Mouse (Mus musculus): ENCODE results near the gene Sh3d19. TPM values are rescaled to one million over a fixed set of nuclear protein-coding genes. Genes with fewer than 3 reads are reported as not detected.
A peak's percentile ranks its signal among the peaks of the same experiment; 100 is the strongest.

Gene Sh3d19
- polyA plus RNA-seq, 1 experiment from 2014 or later: 41.6 TPM

DNA sequence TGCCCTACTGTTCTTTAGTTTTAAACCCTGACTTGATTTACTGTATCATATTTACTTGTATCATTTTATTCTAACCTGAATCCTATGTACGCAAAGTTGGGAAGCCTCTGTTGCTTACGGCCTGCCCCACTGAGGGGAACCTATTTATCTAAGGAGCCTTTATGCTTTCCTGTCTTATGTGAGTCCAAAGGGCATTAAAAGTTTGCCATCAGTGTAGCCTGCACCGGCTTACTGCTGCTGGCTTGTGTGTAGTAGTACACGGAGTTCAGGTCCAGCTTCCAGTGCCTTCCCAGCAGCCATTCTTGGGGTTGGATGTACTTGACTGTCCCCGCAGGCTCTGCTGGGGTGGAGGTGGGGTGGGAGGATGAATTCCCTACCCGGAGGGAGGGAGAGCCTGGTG is 13.6 kb downstream of the Sh3d19 start:
- Histone ChIP-seq H3K4me3 (replicated peaks) (no peak overlapping the region), H3K36me3 (0 out of 2 replicates have a peak, but pooled peaks cover 4% of the 10 kb centered on the region), H3K4me2 (replicated peaks) (no peak overlapping the region), H3K27me3 (replicated peaks) (no peaks in the 10 kb centered on the region), H3K4me1 (replicated peaks) (0 out of 2 replicates have a peak, but pooled peaks cover 6% of the 10 kb centered on the region), H3K27ac (no peak overlapping the region), H3K9me3 (no peaks in the 10 kb centered on the region), H3K9ac (no peak overlapping the region)
- ATAC-seq: peak; percentile 69
- WGBS: 76% methylated on average over 6 of the region's 6 CpGs

DNA sequence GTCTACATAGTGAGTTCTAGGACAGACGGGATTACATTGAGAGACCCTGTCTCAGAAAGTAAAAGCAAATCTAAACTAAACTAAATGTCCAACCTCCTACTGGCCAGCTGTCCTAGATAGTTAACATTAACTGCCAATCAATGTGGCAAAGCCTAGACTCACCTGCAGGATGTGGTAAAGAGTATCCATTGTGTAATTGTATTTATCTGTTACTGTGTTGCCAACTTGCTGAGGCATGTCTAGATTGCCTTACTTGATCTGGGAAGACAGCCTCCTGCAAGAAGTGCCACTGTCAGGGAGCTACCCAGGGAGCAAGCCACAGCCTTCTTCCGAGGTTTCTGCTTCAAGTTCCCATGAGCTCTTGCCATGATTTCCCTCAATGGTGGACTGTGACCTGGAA is 16.3 kb downstream of the Sh3d19 start:
- WGBS: 91% methylated on average over 2 of the region's 2 CpGs
- Histone ChIP-seq H3K27me3 (replicated peaks) (no peaks in the 10 kb centered on the region), H3K36me3 (no peaks in the 10 kb centered on the region), H3K27ac (no peak overlapping the region), H3K9ac (no peak overlapping the region), H3K4me2 (replicated peaks) (no peak overlapping the region), H3K9me3 (no peaks in the 10 kb centered on the region), H3K4me3 (replicated peaks) (no peak overlapping the region), H3K4me1 (replicated peaks) (peaks cover 13% of the 10 kb centered on the region)
- ATAC-seq: no peak

- H3K27me3 ChIP-seq (replicated peaks): no peaks in the 10 kb centered on the region
- WGBS: 61% methylated on average over 6 of the region's 6 CpGs
- H3K4me1 ChIP-seq (replicated peaks): peaks cover 11% of the 10 kb centered on the region
- no peak overlapping the region for H3K27ac ChIP-seq
- no peaks in the 10 kb centered on the region for H3K36me3 ChIP-seq
- no peak overlapping the region for H3K4me2 ChIP-seq (replicated peaks)
- H3K9ac ChIP-seq: no peak overlapping the region
- no peak for ATAC-seq
- H3K4me3 ChIP-seq (replicated peaks): no peak overlapping the region
- no peaks in the 10 kb centered on the region for H3K9me3 ChIP-seq
Observed at GRCm38 (mm10) chr3:85991140-85991801, 20.4 kb downstream of the Sh3d19 start.

DNA sequence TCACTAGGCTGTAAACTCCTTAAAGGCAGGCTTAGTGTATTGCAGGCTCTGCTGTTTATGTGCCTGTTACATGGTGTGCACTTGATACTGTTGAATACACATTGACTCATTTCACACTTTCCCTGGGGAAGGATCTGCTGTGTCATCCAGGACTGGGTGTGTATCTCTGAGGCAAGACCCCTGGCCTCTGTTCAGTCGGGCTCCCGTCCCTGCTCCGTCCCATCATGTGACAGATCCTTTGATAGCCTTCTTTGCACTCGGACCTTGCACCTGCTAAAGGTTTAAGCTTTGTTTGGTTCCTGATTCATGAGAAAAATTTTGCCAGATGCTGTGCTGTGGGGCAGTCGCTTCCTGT is 20.9 kb downstream of the Sh3d19 start:
- no peak overlapping the region for H3K4me2 ChIP-seq (replicated peaks)
- 46% methylated on average over 5 of the region's 5 CpGs for WGBS
- no peaks in the 10 kb centered on the region for H3K9me3 ChIP-seq
- no peak overlapping the region for H3K4me3 ChIP-seq (replicated peaks)
- H3K27me3 ChIP-seq (replicated peaks): no peaks in the 10 kb centered on the region
- H3K9ac ChIP-seq: no peak overlapping the region
- no peak overlapping the region for H3K27ac ChIP-seq
- H3K4me1 ChIP-seq (replicated peaks): peaks cover 11% of the 10 kb centered on the region
- ATAC-seq: peak; percentile 88
- H3K36me3 ChIP-seq: no peaks in the 10 kb centered on the region

GRCm38 (mm10) chr3:85993744-85994143 is 22.8 kb downstream of the Sh3d19 start:
- H3K4me1 ChIP-seq (replicated peaks): peaks cover 11% of the 10 kb centered on the region
- H3K27me3 ChIP-seq (replicated peaks): no peaks in the 10 kb centered on the region
- H3K9ac ChIP-seq: no peak overlapping the region
- no peaks in the 10 kb centered on the region for H3K9me3 ChIP-seq
- H3K4me3 ChIP-seq (replicated peaks): no peak overlapping the region
- 0 out of 2 replicates have a peak, but pooled peaks have one; percentile 27 for ATAC-seq
- no peaks in the 10 kb centered on the region for H3K36me3 ChIP-seq
- H3K4me2 ChIP-seq (replicated peaks): no peak overlapping the region
- 65% methylated on average over 11 of the region's 11 CpGs for WGBS
- H3K27ac ChIP-seq: no peak overlapping the region

DNA sequence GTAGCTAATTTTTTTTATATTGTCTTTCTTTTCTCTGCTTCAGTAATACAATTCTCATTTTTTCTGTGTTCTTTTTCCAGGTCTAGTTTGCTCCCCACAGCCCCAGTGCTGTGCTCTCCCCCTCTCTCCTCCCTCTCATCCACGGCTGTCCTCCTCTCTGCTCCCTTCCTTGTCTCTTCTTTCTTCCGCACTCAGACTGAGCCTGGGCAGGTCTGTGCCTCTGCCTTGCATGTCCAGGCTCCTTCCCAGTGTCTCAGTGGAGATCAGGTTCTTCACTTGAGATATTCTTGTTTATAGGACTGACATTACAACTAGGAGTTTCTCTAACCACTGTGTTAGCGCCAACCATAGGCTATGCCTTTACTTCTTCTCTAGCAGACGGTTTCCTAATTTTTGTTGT is 23.7 kb downstream of the Sh3d19 start:
- Histone ChIP-seq H3K4me3 (replicated peaks) (no peak overlapping the region), H3K27me3 (replicated peaks) (no peaks in the 10 kb centered on the region), H3K4me1 (replicated peaks) (peaks cover 11% of the 10 kb centered on the region), H3K4me2 (replicated peaks) (no peak overlapping the region), H3K9ac (no peak overlapping the region), H3K27ac (no peak overlapping the region), H3K9me3 (no peaks in the 10 kb centered on the region), H3K36me3 (no peaks in the 10 kb centered on the region)
- WGBS: 72% methylated on average over 4 of the region's 4 CpGs
- ATAC-seq: no peak

- no peak overlapping the region for H3K4me2 ChIP-seq (replicated peaks)
- no peak for ATAC-seq
- no peak overlapping the region for H3K4me3 ChIP-seq (replicated peaks)
- H3K27ac ChIP-seq: no peak overlapping the region
- no peak overlapping the region for H3K9ac ChIP-seq
- 91% methylated on average over 3 of the region's 3 CpGs for WGBS
- H3K9me3 ChIP-seq: no peaks in the 10 kb centered on the region
- H3K27me3 ChIP-seq (replicated peaks): no peaks in the 10 kb centered on the region
- H3K36me3 ChIP-seq: no peaks in the 10 kb centered on the region
- H3K4me1 ChIP-seq (replicated peaks): no peaks in the 10 kb centered on the region
Observed at GRCm38 (mm10) chr3:86001271-86001670, 30.4 kb downstream of the Sh3d19 start.

DNA sequence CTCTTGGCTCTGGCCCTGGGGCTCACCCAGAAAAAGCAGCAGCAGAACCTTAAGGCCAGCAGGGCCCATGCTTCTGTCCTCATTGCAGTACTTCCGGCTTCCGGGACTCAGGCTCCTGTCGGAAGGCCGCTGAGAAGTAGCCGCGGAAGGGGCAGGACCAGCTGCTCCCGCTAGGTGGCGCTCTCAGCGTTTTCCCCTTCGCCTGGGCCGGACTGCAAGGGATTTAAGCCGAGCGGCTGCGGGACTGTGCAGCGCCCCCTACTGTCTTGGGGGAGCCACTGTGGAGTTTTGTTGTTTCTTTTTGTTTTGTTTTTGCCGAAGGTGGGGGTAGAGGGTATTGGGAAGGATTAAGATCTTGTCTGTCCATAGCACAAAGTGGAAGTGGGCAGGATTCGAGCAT is 31.5 kb downstream of the Sh3d19 start, which contains the start of gene Prss48:
Gene Prss48 (minus strand): TSS at position 69 of the 400 bp plus-strand sequence.
- Histone ChIP-seq H3K36me3 (no peaks in the 10 kb centered on the region), H3K4me2 (replicated peaks) (no peak within 1 kb of the TSS), H3K9me3 (no peaks in the 10 kb centered on the region), H3K27ac (no peak within 1 kb of the TSS), H3K4me3 (replicated peaks) (no peak within 1 kb of the TSS), H3K9ac (no peak within 1 kb of the TSS), H3K4me1 (replicated peaks) (no peaks in the 10 kb centered on the region), H3K27me3 (replicated peaks) (no peaks in the 10 kb centered on the region)
- WGBS: 75% methylated on average over 17 of the region's 17 CpGs
- ATAC-seq: no peak

DNA sequence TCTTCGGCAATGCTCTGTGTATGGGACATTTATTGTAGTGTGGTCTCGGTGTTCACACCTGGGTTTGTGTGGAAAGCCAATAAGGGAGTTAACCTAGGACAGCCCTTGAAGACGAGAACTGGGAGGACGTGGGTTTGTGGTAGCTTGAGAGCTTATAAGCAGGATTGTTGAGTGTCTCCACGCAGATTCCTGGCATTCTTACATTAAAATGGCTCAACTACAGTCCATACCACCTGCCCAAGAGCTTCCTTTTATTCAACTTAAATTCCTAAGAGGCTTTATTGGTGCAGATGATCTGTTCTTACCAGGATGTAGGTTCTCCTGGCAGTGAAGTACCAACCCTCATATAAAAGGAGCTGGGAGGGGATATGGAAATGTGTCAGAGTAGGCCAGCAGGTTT is 32.0 kb downstream of the Sh3d19 start:
- H3K27me3 ChIP-seq (replicated peaks): no peaks in the 10 kb centered on the region
- ATAC-seq: no peak
- no peak overlapping the region for H3K9ac ChIP-seq
- H3K36me3 ChIP-seq: no peaks in the 10 kb centered on the region; the same call in 1 of the 2 replicates
- 80% methylated on average over 5 of the region's 5 CpGs for WGBS
- H3K4me2 ChIP-seq (replicated peaks): no peak overlapping the region
- no peaks in the 10 kb centered on the region for H3K9me3 ChIP-seq
- H3K27ac ChIP-seq: no peak overlapping the region
- H3K4me3 ChIP-seq (replicated peaks): no peak overlapping the region
- no peaks in the 10 kb centered on the region for H3K4me1 ChIP-seq (replicated peaks)

DNA sequence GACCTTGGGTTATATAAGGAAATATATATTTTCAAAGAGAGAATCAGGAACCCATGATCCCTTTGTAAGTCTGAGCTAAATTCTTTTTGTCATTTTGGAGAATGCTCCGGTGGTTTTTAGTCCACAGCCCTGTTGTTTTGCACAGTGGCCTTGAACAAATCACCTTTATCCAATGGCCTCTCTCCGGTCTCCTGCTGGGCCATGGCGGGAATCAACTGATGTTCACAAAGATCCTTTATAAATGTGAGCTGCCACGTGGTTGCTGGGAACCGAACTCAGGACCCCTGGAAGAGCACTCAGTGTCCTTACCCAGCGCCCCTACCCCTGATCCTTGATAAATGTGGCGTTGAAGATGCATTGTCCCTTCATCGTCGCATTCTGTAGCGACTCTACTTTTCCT is 33.8 kb downstream of the Sh3d19 start:
- Histone ChIP-seq H3K4me1 (replicated peaks) (no peaks in the 10 kb centered on the region), H3K27me3 (replicated peaks) (no peaks in the 10 kb centered on the region), H3K9me3 (no peaks in the 10 kb centered on the region), H3K27ac (no peak overlapping the region), H3K9ac (no peak overlapping the region), H3K36me3 (peaks cover 3% of the 10 kb centered on the region; the same call in 1 of the 2 replicates), H3K4me2 (replicated peaks) (no peak overlapping the region), H3K4me3 (replicated peaks) (no peak overlapping the region)
- WGBS: 93% methylated on average over 10 of the region's 10 CpGs
- no peak for ATAC-seq

DNA sequence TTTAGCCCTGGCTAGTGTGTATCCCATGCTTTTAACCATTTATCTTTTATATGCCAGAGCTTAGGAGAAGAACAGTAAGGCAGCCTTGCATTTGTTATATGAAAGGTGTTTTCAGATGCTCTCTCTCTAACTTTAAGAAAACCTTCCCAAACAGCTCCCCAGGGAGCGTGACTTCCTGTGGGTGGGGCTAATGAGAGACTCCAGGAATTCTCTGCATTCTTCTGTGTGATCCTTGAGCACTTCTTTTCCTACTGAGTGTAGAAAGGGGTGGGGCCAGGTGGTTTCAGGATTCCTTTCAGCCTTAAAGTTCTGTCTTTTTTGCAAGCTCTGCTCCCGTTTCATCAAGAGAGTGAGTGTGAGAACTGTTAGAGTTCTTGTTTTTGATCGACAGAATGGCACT is 39.7 kb downstream of the Sh3d19 start:
- no peak for ATAC-seq
- Histone ChIP-seq H3K4me2 (replicated peaks) (no peak overlapping the region), H3K9ac (no peak overlapping the region), H3K4me1 (replicated peaks) (peaks cover 13% of the 10 kb centered on the region), H3K9me3 (no peaks in the 10 kb centered on the region), H3K27me3 (replicated peaks) (no peaks in the 10 kb centered on the region), H3K4me3 (replicated peaks) (no peak overlapping the region), H3K27ac (no peak overlapping the region), H3K36me3 (peaks cover 3% of the 10 kb centered on the region; the same call in 1 of the 2 replicates)
- 59% methylated on average over 3 of the region's 3 CpGs for WGBS

DNA sequence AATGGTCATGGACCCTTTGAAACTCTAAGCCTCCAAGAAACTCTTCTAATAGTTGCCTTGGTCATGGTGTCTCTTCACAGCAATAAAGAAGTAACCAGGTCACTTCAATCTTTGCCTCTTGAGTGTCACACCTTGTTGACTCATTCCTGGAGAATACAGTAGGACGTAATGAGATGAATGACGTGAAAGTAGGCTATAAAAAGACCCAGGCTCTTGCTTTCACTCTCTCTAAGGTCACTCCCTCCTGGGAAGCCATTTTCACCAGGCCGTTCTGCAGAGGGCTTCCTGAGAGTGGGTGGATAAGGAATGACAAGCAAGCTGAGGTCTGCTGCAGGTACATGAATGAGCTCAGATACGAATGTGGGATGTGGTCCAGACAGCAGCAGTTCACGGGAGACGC is 40.5 kb downstream of the Sh3d19 start:
- Histone ChIP-seq H3K4me3 (replicated peaks) (no peak overlapping the region), H3K27me3 (replicated peaks) (no peaks in the 10 kb centered on the region), H3K36me3 (peaks cover 3% of the 10 kb centered on the region; the same call in 1 of the 2 replicates), H3K4me1 (replicated peaks) (peaks cover 13% of the 10 kb centered on the region), H3K9ac (no peak overlapping the region), H3K27ac (0 out of 2 replicates have a peak overlapping the region, but pooled peaks have one; percentile 9), H3K4me2 (replicated peaks) (no peak overlapping the region), H3K9me3 (no peaks in the 10 kb centered on the region)
- WGBS: 56% methylated on average over 6 of the region's 6 CpGs
- peak; percentile 50; the same call in 1 of the 2 replicates for ATAC-seq

- 45% methylated on average over 3 of the region's 3 CpGs for WGBS
- peaks cover 13% of the 10 kb centered on the region for H3K4me1 ChIP-seq (replicated peaks)
- H3K27me3 ChIP-seq (replicated peaks): no peaks in the 10 kb centered on the region
- H3K36me3 ChIP-seq: peaks cover 3% of the 10 kb centered on the region; the same call in 1 of the 2 replicates
- no peak overlapping the region for H3K4me2 ChIP-seq (replicated peaks)
- H3K4me3 ChIP-seq (replicated peaks): no peak overlapping the region
- no peak overlapping the region for H3K9ac ChIP-seq
- 0 out of 2 replicates have a peak overlapping the region, but pooled peaks have one; percentile 9 for H3K27ac ChIP-seq
- H3K9me3 ChIP-seq: no peaks in the 10 kb centered on the region
- ATAC-seq: peak; percentile 55
Observed at GRCm38 (mm10) chr3:86011833-86012232, 40.9 kb downstream of the Sh3d19 start.
